Mouse (Mus musculus) cerebellum, adult 2 months (tissue): ENCODE data around the gene Syt14.

ENCODE experiments used
- CTCF ChIP-seq: fragments of 200-500 bp; IDR thresholded peaks from 2 replicates; pipeline ENCODE4 v1.5.1; 2011; ENCODE audit warnings: low read depth, mild to moderate bottlenecking, control low read depth, low read length, moderate library complexity, borderline replicate concordance; ENCODE audit not compliant: insufficient read depth
- POLR2A ChIP-seq: fragments of 200-500 bp; IDR thresholded peaks from 2 replicates; pipeline ENCODE4 v1.6.1; 2011; ENCODE audit warnings: low read length, control low read depth, borderline replicate concordance; ENCODE audit not compliant: insufficient read depth

DNA sequence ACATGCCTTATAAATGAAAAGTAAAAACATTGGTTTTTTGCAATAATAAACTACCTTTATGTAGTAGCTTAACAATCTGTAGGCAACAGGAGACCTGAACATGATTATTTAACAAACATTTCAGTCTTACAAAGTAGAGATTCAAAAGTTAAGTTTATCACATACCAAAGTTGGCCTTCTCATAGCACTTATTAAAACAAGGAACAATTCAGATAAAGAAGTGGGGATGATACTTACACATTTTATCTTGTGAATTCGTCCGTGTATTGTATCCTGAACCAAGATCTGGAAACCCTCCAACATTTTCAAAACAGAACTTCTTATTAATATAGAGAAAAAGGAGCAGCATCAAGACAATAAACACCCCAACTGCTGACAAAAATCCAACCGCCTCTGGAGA, 49.1 kb downstream of the Syt14 start:
- TF ChIP-seq CTCF: no peak
- TF ChIP-seq POLR2A: no peak
